Mouse (Mus musculus) midbrain, postnatal 0 days (tissue): ENCODE data around the gene Myoz1. TPM values are rescaled to one million over a fixed set of nuclear protein-coding genes. Genes with fewer than 3 reads are reported as not detected.

Experiments used
- ATAC-seq: fragments of 200-750 bp; cut with Nextera tagmentation; 2 replicates; pipeline ENCODE4 v1.8.0; 2017; ENCODE audit warnings: moderate number of reproducible peaks, mild to moderate bottlenecking, moderate TSS enrichment, moderate library complexity; ENCODE audit not compliant: low FRiP score
- DNase-seq: peaks from one replicate; pipeline ENCODE4 v3.0.0-alpha.2; 2015; ENCODE audit warnings: low spot score
- H3K27ac ChIP-seq: fragments of 300-500 bp; sonication (generic); 2 replicates; pipeline ENCODE4 v1.5.1; 2014; ENCODE audit warnings: low read depth, mild to moderate bottlenecking, low read length, mixed read lengths
- H3K27me3 ChIP-seq: fragments of 300-500 bp; sonication (generic); 2 replicates; pipeline ENCODE4 v1.6.1; 2014; ENCODE audit warnings: low read length, control low read depth, mixed read lengths; ENCODE audit not compliant: insufficient read depth
- H3K36me3 ChIP-seq: fragments of 300-500 bp; sonication (generic); 2 replicates; pipeline ENCODE4 v1.6.1; 2014; ENCODE audit warnings: low read length, control low read depth, mixed read lengths; ENCODE audit not compliant: insufficient read depth
- H3K4me1 ChIP-seq: fragments of 300-500 bp; sonication (generic); 2 replicates; pipeline ENCODE4 v1.6.1; 2014; ENCODE audit warnings: mild to moderate bottlenecking, control low read depth, antibody characterized with exemption, low read length, mixed read lengths; ENCODE audit not compliant: insufficient read depth
- H3K4me2 ChIP-seq: fragments of 300-500 bp; sonication (generic); 2 replicates; pipeline ENCODE4 v1.6.1; 2014; ENCODE audit warnings: low read depth, mild to moderate bottlenecking, low read length, mixed read lengths; ENCODE audit not compliant: poor library complexity, severe bottlenecking
- H3K4me3 ChIP-seq: fragments of 300-500 bp; sonication (generic); 2 replicates; pipeline ENCODE4 v1.5.1; 2014; ENCODE audit warnings: low read depth, mild to moderate bottlenecking, low read length, moderate library complexity
- H3K9ac ChIP-seq: fragments of 300-500 bp; sonication (generic); replicated peaks from 2 replicates; pipeline ENCODE4 v1.6.1; 2014; ENCODE audit warnings: mild to moderate bottlenecking, low read length, moderate library complexity, mixed read lengths; ENCODE audit not compliant: poor library complexity, severe bottlenecking
- H3K9me3 ChIP-seq: fragments of 300-500 bp; sonication (generic); 2 replicates; pipeline ENCODE4 v1.6.1; 2016; ENCODE audit warnings: low read length, control low read depth
- CTCF ChIP-seq: IDR thresholded peaks from 2 replicates; pipeline ENCODE4 v1.5.1; 2016; ENCODE audit warnings: antibody characterized with exemption, mild to moderate bottlenecking
- WGBS: fragments of 180-500 bp; shearing (Covaris S2); extraction: QIAGEN DNeasy Blood & Tissue Kit; methylation state at CpG from one replicate; pipeline ENCODE4 v1.1.7; 2014; 5-methylcytosine and 5-hydroxymethylcytosine counted together
- polyA plus RNA-seq: library from polyadenylated mRNA; unstranded; fragments of >200 nt; fragmentation: Nextera tagmentation; extraction: Ambion mirVana; gene quantifications from 2 replicates; pipeline ENCODE4 v1.2.1, GENCODE M21; 2015
- total RNA-seq: library from RNA; depleted of rRNA; stranded (reverse); fragments of >200 nt; gene quantifications from 2 replicates; pipeline ENCODE4 v1.2.3, GENCODE M21; 2014

The Myoz1 gene
- total and polyA plus RNA-seq, 2 experiments from 2014 or later: 0.56 TPM; not detected in 1

DNA sequence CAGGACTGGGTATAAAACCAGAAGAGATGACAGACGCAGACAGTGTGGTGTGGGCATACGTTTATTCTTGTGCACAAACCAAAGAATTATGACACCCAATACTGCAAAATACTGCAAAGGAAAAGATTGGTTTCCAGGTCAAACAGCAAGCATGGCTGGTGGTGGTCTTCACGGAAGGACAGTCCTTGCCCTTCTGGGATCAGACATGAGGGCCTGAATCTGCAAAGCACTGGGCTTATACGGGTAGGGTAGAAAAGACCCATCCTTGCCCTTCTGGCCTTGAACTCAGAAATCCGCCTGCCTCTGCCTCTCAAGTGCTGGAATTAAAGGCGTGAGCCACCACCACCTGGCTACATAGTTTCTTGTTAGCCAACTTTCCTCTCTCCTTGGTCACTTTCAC, 2.6 kb upstream of the Myoz1 start:
- no peak overlapping the region for H3K27ac ChIP-seq
- peaks cover 6% of the 10 kb centered on the region; the same call in 1 of the 2 replicates for H3K4me1 ChIP-seq
- no peaks in the 10 kb centered on the region for H3K9me3 ChIP-seq
- no peak overlapping the region for H3K4me3 ChIP-seq
- TF ChIP-seq CTCF: no peak
- no peaks in the 10 kb centered on the region for H3K27me3 ChIP-seq
- no peak for DNase-seq
- no peak overlapping the region for H3K9ac ChIP-seq
- no peaks in the 10 kb centered on the region for H3K36me3 ChIP-seq
- no peak overlapping the region for H3K4me2 ChIP-seq
- ATAC-seq: no peak
- 91% methylated on average over 6 of the region's 6 CpGs for WGBS

GRCm38 (mm10) chr14:20658326-20658725, 2.0 kb upstream of the Myoz1 start:
- no peak for ATAC-seq
- Histone ChIP-seq H3K4me3 (no peak overlapping the region), H3K27me3 (no peaks in the 10 kb centered on the region), H3K27ac (no peak overlapping the region), H3K9ac (no peak overlapping the region), H3K4me1 (peaks cover 6% of the 10 kb centered on the region; the same call in 1 of the 2 replicates), H3K9me3 (no peaks in the 10 kb centered on the region), H3K4me2 (no peak overlapping the region), H3K36me3 (no peaks in the 10 kb centered on the region)
- peak; percentile 67 for DNase-seq
- TF ChIP-seq CTCF: peak; percentile 81

- Histone ChIP-seq H3K27ac (no peak overlapping the region), H3K36me3 (no peaks in the 10 kb centered on the region), H3K9me3 (no peaks in the 10 kb centered on the region), H3K27me3 (no peaks in the 10 kb centered on the region), H3K4me3 (no peak overlapping the region), H3K4me1 (no peaks in the 10 kb centered on the region; the same call in 1 of the 2 replicates), H3K4me2 (no peak overlapping the region), H3K9ac (no peak overlapping the region)
- 82% methylated on average over 9 of the region's 9 CpGs for WGBS
- no peak for DNase-seq
- no peak for ATAC-seq
- TF ChIP-seq CTCF: no peak
These were observed 609 bp downstream of the Myoz1 start for GRCm38 (mm10) chr14:20655731-20656130.

DNA sequence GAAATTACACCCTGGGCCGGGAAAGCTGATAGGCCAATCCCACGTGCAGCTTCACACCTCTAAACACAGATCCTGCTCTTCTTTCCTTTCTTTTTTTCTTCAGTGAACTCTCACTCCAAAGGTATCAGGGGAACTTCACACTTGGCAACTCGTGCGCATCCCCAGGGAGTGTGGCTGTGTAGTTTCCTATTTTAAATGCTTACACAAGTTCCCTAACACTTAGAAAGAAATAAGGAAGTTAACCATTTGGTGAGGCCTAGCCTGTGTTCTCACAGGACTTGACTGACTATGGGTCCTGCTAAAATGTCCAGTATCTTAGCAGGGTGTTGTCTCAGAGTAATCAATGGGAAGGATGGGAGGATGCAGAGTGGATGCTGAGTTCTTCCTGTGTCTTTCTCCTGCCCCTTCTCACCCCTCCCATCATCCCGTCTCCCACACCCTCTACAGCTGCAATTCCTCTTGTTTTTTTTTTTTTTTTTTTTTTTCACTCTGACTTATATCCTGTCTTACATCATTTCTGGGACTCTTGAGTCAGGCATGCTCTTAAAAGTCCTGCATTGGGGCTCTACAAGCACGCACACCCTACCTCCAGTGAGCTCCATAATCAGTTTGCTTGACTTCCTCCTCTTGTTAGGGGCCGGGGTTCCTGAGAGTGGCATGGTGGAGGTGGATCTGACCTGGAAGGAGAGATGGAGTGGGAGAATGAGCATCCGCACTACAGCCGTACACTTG, 1.5 kb downstream of the Myoz1 start:
- no peak for DNase-seq

GRCm38 (mm10) chr14:20651722-20652256, 4.6 kb downstream of the Myoz1 start:
- H3K36me3 ChIP-seq: no peaks in the 10 kb centered on the region
- 68% methylated on average over 4 of the region's 4 CpGs for WGBS
- H3K4me1 ChIP-seq: no peaks in the 10 kb centered on the region
- DNase-seq: no peak
- H3K9ac ChIP-seq: no peak overlapping the region
- H3K4me3 ChIP-seq: no peak overlapping the region
- no peak overlapping the region for H3K4me2 ChIP-seq
- no peak for ATAC-seq
- no peaks in the 10 kb centered on the region for H3K9me3 ChIP-seq
- no peak for TF ChIP-seq CTCF
- H3K27ac ChIP-seq: no peak overlapping the region
- no peaks in the 10 kb centered on the region for H3K27me3 ChIP-seq

More for the DNA sequence above, 1.5 kb downstream of the Myoz1 start:
- Histone ChIP-seq H3K27me3 (no peaks in the 10 kb centered on the region), H3K27ac (no peak overlapping the region), H3K4me2 (no peak overlapping the region), H3K4me1 (no peaks in the 10 kb centered on the region), H3K36me3 (no peaks in the 10 kb centered on the region), H3K9ac (no peak overlapping the region), H3K9me3 (no peaks in the 10 kb centered on the region), H3K4me3 (no peak overlapping the region)
- ATAC-seq: no peak
- no peak for TF ChIP-seq CTCF
- WGBS: 80% methylated on average over 9 of the region's 9 CpGs

GRCm38 (mm10) chr14:20651000-20651399, 5.3 kb downstream of the Myoz1 start:
- no peaks in the 10 kb centered on the region for H3K4me1 ChIP-seq
- no peak overlapping the region for H3K4me3 ChIP-seq
- no peaks in the 10 kb centered on the region for H3K27me3 ChIP-seq
- ATAC-seq (no peak), DNase-seq (no peak)
- no peak overlapping the region for H3K9ac ChIP-seq
- no peaks in the 10 kb centered on the region for H3K36me3 ChIP-seq
- TF ChIP-seq CTCF: no peak
- WGBS: 66% methylated on average over 2 of the region's 2 CpGs
- no peaks in the 10 kb centered on the region for H3K9me3 ChIP-seq
- no peak overlapping the region for H3K4me2 ChIP-seq
- H3K27ac ChIP-seq: no peak overlapping the region
